Mouse (Mus musculus): ENCODE data around the gene Itgav. TPM values are rescaled to one million over a fixed set of nuclear protein-coding genes. Genes with fewer than 3 reads are reported as not detected.

Gene Itgav
- polyA plus RNA-seq, 1 experiment from 2014 or later: 36.7 TPM

- Histone ChIP-seq H3K27ac (no peak overlapping the region), H3K27me3 (ENCODE audit: control insufficient read depth, insufficient read depth, low read length) (no peaks in the 10 kb centered on the region)
These were observed 15.4 kb downstream of the Itgav start for GRCm38 (mm10) chr2:83739461-83740124.

GRCm38 (mm10) chr2:83740601-83741031, 16.4 kb downstream of the Itgav start:
- Histone ChIP-seq H3K9me3 (ENCODE audit: control insufficient read depth, low read length) (no peaks in the 10 kb centered on the region), H3K36me3 (replicated peaks; ENCODE audit: control insufficient read depth, insufficient read depth) (no peaks in the 10 kb centered on the region; the same call in 1 of the 2 replicates), H3K4me2 (replicated peaks) (no peak overlapping the region), H3K4me3 (replicated peaks; ENCODE audit: low read length) (no peak overlapping the region), H3K4me1 (replicated peaks; ENCODE audit: control insufficient read depth, insufficient read depth, low read length) (no peaks in the 10 kb centered on the region), H3K27ac (no peak overlapping the region), H3K9ac (no peak overlapping the region), H3K27me3 (ENCODE audit: control insufficient read depth, insufficient read depth, low read length) (no peaks in the 10 kb centered on the region)
- ATAC-seq (ENCODE audit: low FRiP score): no peak
- WGBS: 41% methylated on average over 5 of the region's 5 CpGs
- no peak for DNase-seq (ENCODE audit: low spot score)

More at GRCm38 (mm10) chr2:83739461-83740124, 15.4 kb downstream of the Itgav start:
- Histone ChIP-seq H3K4me2 (replicated peaks) (no peak overlapping the region), H3K9ac (no peak overlapping the region), H3K4me3 (replicated peaks; ENCODE audit: low read length) (no peak overlapping the region), H3K4me1 (replicated peaks; ENCODE audit: control insufficient read depth, insufficient read depth, low read length) (no peaks in the 10 kb centered on the region), H3K36me3 (replicated peaks; ENCODE audit: control insufficient read depth, insufficient read depth) (no peaks in the 10 kb centered on the region; the same call in 1 of the 2 replicates), H3K9me3 (ENCODE audit: control insufficient read depth, low read length) (no peaks in the 10 kb centered on the region)
- no peak for ATAC-seq (ENCODE audit: low FRiP score)
- DNase-seq (ENCODE audit: low spot score): no peak
- WGBS: 74% methylated on average over 9 of the region's 9 CpGs

GRCm38 (mm10) chr2:83742210-83742609, 18.0 kb downstream of the Itgav start:
- H3K27me3 ChIP-seq (ENCODE audit: control insufficient read depth, insufficient read depth, low read length): no peaks in the 10 kb centered on the region
- 50% methylated on average over 9 of the region's 9 CpGs for WGBS
- no peaks in the 10 kb centered on the region; the same call in 1 of the 2 replicates for H3K36me3 ChIP-seq (replicated peaks; ENCODE audit: control insufficient read depth, insufficient read depth)
- no peak overlapping the region for H3K27ac ChIP-seq
- no peaks in the 10 kb centered on the region for H3K9me3 ChIP-seq (ENCODE audit: control insufficient read depth, low read length)
- H3K9ac ChIP-seq: no peak overlapping the region
- peak; percentile 34 for DNase-seq (ENCODE audit: low spot score)
- ATAC-seq (ENCODE audit: low FRiP score): peak; percentile 60; the same call in 1 of the 2 replicates
- H3K4me2 ChIP-seq (replicated peaks): no peak overlapping the region
- no peaks in the 10 kb centered on the region for H3K4me1 ChIP-seq (replicated peaks; ENCODE audit: control insufficient read depth, insufficient read depth, low read length)
- H3K4me3 ChIP-seq (replicated peaks; ENCODE audit: low read length): no peak overlapping the region

DNA sequence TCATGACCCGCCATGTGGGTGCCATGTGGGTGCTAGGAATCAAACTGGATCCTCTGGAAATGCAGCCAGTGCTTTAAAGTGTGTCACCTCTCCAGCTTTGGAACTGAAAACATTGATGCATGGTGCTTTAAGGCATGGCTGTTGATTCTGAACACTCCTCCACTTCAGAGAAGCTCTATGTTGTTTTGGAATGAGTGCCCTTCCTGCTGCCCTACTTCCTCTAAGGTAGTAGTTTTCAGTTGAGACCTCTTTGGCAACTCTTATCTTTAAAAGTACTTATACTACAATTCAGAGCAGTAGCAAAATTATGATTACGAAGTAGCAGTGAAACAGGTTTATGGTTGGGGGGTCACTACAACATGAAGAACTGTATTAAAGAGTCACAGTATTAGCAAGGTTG, 18.6 kb downstream of the Itgav start:
- DNase-seq (ENCODE audit: low spot score) (no peak), ATAC-seq (ENCODE audit: low FRiP score) (no peak)
- no peaks in the 10 kb centered on the region for H3K27me3 ChIP-seq (ENCODE audit: control insufficient read depth, insufficient read depth, low read length)
- H3K27ac ChIP-seq: no peak overlapping the region
- H3K4me1 ChIP-seq (replicated peaks; ENCODE audit: control insufficient read depth, insufficient read depth, low read length): no peaks in the 10 kb centered on the region
- no peak overlapping the region for H3K4me3 ChIP-seq (replicated peaks; ENCODE audit: low read length)
- H3K4me2 ChIP-seq (replicated peaks): no peak overlapping the region
- H3K9me3 ChIP-seq (ENCODE audit: control insufficient read depth, low read length): no peaks in the 10 kb centered on the region
- WGBS: 97% methylated on average over 2 of the region's 2 CpGs
- no peaks in the 10 kb centered on the region; the same call in 1 of the 2 replicates for H3K36me3 ChIP-seq (replicated peaks; ENCODE audit: control insufficient read depth, insufficient read depth)
- no peak overlapping the region for H3K9ac ChIP-seq

DNA sequence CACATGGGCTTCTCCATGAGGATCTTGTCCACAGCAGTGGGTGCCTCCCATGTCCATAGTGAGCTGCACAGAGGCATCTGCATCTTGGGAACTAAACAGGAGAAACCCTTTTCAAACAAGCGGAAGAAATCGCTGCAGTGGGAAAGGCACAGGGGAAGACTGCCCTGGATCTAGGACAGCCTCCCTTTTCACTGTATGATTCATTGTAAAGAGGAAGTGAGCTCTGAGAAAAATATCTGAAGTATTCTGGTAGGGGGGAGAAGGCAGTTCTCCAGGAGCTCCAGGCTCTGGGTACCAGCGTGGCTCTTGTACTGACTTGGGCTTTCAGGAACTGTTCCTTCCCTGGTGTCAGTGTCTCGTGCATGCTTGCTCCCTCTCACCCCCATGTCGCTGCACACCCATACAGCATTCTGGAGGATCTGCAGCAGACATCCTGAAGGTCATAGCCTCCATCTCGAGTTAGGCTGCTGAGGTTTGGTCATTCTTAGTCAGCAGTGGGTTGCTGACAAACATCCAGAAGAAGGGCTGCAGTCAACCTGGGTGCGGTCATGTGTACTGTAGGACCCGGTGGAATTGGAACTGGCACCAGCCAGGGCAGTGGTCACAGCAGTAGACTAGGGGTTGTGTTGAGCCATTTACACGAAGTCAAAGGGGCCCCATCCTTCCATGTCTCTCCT, 20.2 kb downstream of the Itgav start:
- H3K9me3 ChIP-seq (ENCODE audit: control insufficient read depth, low read length): no peaks in the 10 kb centered on the region
- no peaks in the 10 kb centered on the region for H3K36me3 ChIP-seq (replicated peaks; ENCODE audit: control insufficient read depth, insufficient read depth)
- no peak overlapping the region for H3K27ac ChIP-seq
- ATAC-seq (ENCODE audit: low FRiP score) (no peak), DNase-seq (ENCODE audit: low spot score) (no peak)
- no peak overlapping the region for H3K4me3 ChIP-seq (replicated peaks; ENCODE audit: low read length)
- no peak overlapping the region for H3K4me2 ChIP-seq (replicated peaks)
- 80% methylated on average over 9 of the region's 9 CpGs for WGBS
- H3K9ac ChIP-seq: no peak overlapping the region
- no peaks in the 10 kb centered on the region for H3K27me3 ChIP-seq (ENCODE audit: control insufficient read depth, insufficient read depth, low read length)
- H3K4me1 ChIP-seq (replicated peaks; ENCODE audit: control insufficient read depth, insufficient read depth, low read length): no peaks in the 10 kb centered on the region

- H3K4me3 ChIP-seq (replicated peaks; ENCODE audit: low read length): no peak overlapping the region
- no peak for ATAC-seq (ENCODE audit: low FRiP score)
- no peak overlapping the region for H3K9ac ChIP-seq
- H3K27ac ChIP-seq: no peak overlapping the region
- WGBS: 76% methylated on average over 6 of the region's 6 CpGs
- H3K36me3 ChIP-seq (replicated peaks; ENCODE audit: control insufficient read depth, insufficient read depth): no peaks in the 10 kb centered on the region
- H3K4me2 ChIP-seq (replicated peaks): no peak overlapping the region
- no peaks in the 10 kb centered on the region for H3K9me3 ChIP-seq (ENCODE audit: control insufficient read depth, low read length)
- H3K4me1 ChIP-seq (replicated peaks; ENCODE audit: control insufficient read depth, insufficient read depth, low read length): no peaks in the 10 kb centered on the region
- H3K27me3 ChIP-seq (ENCODE audit: control insufficient read depth, insufficient read depth, low read length): no peaks in the 10 kb centered on the region
- DNase-seq (ENCODE audit: low spot score): no peak
These were observed 21.1 kb downstream of the Itgav start for GRCm38 (mm10) chr2:83745257-83745656.

DNA sequence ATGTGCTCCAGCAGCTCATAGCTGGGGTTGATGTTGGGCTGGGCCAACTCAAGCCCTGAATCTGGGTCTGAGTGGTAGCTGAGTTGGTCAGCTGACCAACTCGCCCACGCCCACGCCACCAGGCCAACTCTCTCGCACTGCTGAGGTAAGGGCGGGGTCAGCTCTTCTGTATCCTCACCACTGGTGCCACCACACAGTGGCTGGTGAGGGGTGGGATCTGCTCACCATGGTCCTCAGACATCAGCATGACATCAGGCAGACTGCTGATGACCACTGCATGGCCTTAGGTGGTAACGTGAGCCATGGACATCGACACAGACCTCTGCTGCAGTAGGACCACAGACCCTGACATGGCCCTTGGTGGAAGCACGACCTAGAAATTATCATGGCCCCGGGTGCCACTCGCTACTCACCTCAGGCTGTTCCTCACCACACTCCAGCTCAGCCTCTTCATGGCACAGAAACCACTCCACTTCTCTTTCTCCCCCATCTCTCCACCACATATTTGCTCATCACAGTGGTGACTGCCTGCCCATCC, 24.5 kb downstream of the Itgav start:
- Histone ChIP-seq H3K4me1 (replicated peaks; ENCODE audit: control insufficient read depth, insufficient read depth, low read length) (no peaks in the 10 kb centered on the region), H3K27me3 (ENCODE audit: control insufficient read depth, insufficient read depth, low read length) (no peaks in the 10 kb centered on the region), H3K9ac (no peak overlapping the region), H3K27ac (no peak overlapping the region), H3K4me3 (replicated peaks; ENCODE audit: low read length) (no peak overlapping the region), H3K9me3 (ENCODE audit: control insufficient read depth, low read length) (no peaks in the 10 kb centered on the region), H3K4me2 (replicated peaks) (no peak overlapping the region), H3K36me3 (replicated peaks; ENCODE audit: control insufficient read depth, insufficient read depth) (no peaks in the 10 kb centered on the region)
- ATAC-seq (ENCODE audit: low FRiP score) (no peak), DNase-seq (ENCODE audit: low spot score) (no peak)
- 96% methylated on average over 10 of the region's 10 CpGs for WGBS

DNA sequence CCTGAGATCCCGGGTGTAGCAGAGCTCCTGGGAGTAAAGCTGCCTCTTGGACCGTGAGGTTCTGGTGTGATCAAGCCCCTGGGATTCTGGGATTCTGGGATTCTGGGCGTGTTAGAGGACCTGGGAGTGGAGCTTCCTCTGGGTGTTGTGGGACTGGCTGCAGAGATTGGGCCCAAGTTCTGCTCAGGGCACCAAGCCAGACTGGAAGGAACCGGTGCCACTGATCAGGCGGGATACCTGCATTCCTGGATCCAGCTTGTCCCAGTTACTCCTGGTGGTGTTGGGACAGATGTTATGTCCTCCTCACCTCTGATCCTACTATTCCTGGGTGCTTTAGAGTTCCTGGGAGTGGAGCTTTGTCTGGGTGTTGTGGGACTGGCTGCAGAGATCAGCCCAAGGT, 28.8 kb downstream of the Itgav start:
- no peak for DNase-seq (ENCODE audit: low spot score)
- no peaks in the 10 kb centered on the region for H3K4me1 ChIP-seq (replicated peaks; ENCODE audit: control insufficient read depth, insufficient read depth, low read length)
- no peak for ATAC-seq (ENCODE audit: low FRiP score)
- no peaks in the 10 kb centered on the region for H3K36me3 ChIP-seq (replicated peaks; ENCODE audit: control insufficient read depth, insufficient read depth)
- H3K27ac ChIP-seq: no peak overlapping the region
- H3K9ac ChIP-seq: no peak overlapping the region
- no peaks in the 10 kb centered on the region for H3K9me3 ChIP-seq (ENCODE audit: control insufficient read depth, low read length)
- WGBS: 95% methylated on average over 5 of the region's 5 CpGs
- no peak overlapping the region for H3K4me2 ChIP-seq (replicated peaks)
- no peak overlapping the region for H3K4me3 ChIP-seq (replicated peaks; ENCODE audit: low read length)
- H3K27me3 ChIP-seq (ENCODE audit: control insufficient read depth, insufficient read depth, low read length): no peaks in the 10 kb centered on the region

GRCm38 (mm10) chr2:83754306-83754837, 30.2 kb downstream of the Itgav start:
- peaks cover 8% of the 10 kb centered on the region for H3K4me1 ChIP-seq (replicated peaks; ENCODE audit: control insufficient read depth, insufficient read depth, low read length)
- ATAC-seq (ENCODE audit: low FRiP score): no peak
- H3K9ac ChIP-seq: no peak overlapping the region
- no peak overlapping the region for H3K4me3 ChIP-seq (replicated peaks; ENCODE audit: low read length)
- H3K27ac ChIP-seq: no peak overlapping the region
- H3K4me2 ChIP-seq (replicated peaks): no peak overlapping the region
- no peaks in the 10 kb centered on the region for H3K36me3 ChIP-seq (replicated peaks; ENCODE audit: control insufficient read depth, insufficient read depth)
- DNase-seq (ENCODE audit: low spot score): no peak
- H3K27me3 ChIP-seq (ENCODE audit: control insufficient read depth, insufficient read depth, low read length): no peaks in the 10 kb centered on the region
- no peaks in the 10 kb centered on the region for H3K9me3 ChIP-seq (ENCODE audit: control insufficient read depth, low read length)
- 87% methylated on average over 5 of the region's 5 CpGs for WGBS
